ENCODE assay signal across 11 mouse cellular contexts in genomic region chr3:104669856-104670182, GRCm38 (mm10). TPM values are rescaled to one million over a fixed set of nuclear protein-coding genes. Genes with fewer than 3 reads are reported as not detected.
A peak's percentile ranks its signal among the peaks of the same experiment; 100 is the strongest.
DNase-seq lines count a peak whose midpoint lies in the region; ATAC-seq and TF ChIP-seq lines count a peak whose summit lies in the region.
"Had no signal": no experiment of that assay in that cellular context is flagged by ENCODE, and none has a peak within 500 bp of the region (broad histone marks: within the 10 kb centered on the region; RNA-seq: fewer than 3 reads in every experiment).

No protein-coding gene starts in this region.

- no peak overlapping the region for H3K9ac ChIP-seq in kidney, embryonic 15.5 days
- peak overlapping the region; percentile 69 for H3K9ac ChIP-seq in liver, embryonic 13.5 days
- H3K9ac ChIP-seq: hindbrain, embryonic 15.5 days; lung, embryonic 14.5 days had no signal

- WGBS in kidney, embryonic 15.5 days, result 52% methylated on average over 1 of the region's 1 CpGs
- WGBS in liver, embryonic 13.5 days (ENCODE audit: insufficient replicate concordance), result 61% methylated on average over 1 of the region's 1 CpGs

- ATAC-seq in kidney, embryonic 15.5 days (replicated peaks; ENCODE audit: low FRiP score), result no peak
- ATAC-seq in G1E (ENCODE audit: extremely low read depth, insufficient number of reproducible peaks, low FRiP score, poor library complexity, severe bottlenecking), result no peak
- peak; percentile 8; the same call in 1 of the 2 replicates for ATAC-seq in liver, embryonic 13.5 days (ENCODE audit: low read depth)

- no peaks in the 10 kb centered on the region for H3K9me3 ChIP-seq in kidney, embryonic 15.5 days (replicated peaks)
- no peaks in the 10 kb centered on the region for H3K9me3 ChIP-seq in G1E (replicated peaks)
- no peaks in the 10 kb centered on the region for H3K9me3 ChIP-seq in liver, embryonic 13.5 days (replicated peaks)
- H3K9me3 ChIP-seq: hindbrain, embryonic 15.5 days had no signal

- no peak for TF ChIP-seq CTCF in G1E (IDR thresholded peaks at IDR 0.05; ENCODE audit: low read depth, low read length)

- no peak overlapping the region for H3K4me3 ChIP-seq in kidney, embryonic 15.5 days (replicated peaks)
- H3K4me3 ChIP-seq in G1E (ENCODE audit: low read depth, low read length), result peak overlapping the region; percentile 31; the same call in 1 of the 2 replicates
- no peak overlapping the region for H3K4me3 ChIP-seq in liver, embryonic 13.5 days (replicated peaks)
- H3K4me3 ChIP-seq: hindbrain, embryonic 15.5 days had no signal

- H3K4me2 ChIP-seq in kidney, embryonic 15.5 days, result no peak overlapping the region
- H3K4me2 ChIP-seq in liver, embryonic 13.5 days, result peak overlapping the region; percentile 42
- H3K4me2 ChIP-seq: hindbrain, embryonic 15.5 days; lung, embryonic 14.5 days had no signal

- intact Hi-C loops in left cerebral cortex, postnatal 4 days (cut with DNase I), result loop anchor here (10.0 kb wide), 1 partner anchor 125 kb away; no protein-coding TSS in a partner anchor

- DNase-seq in kidney, postnatal 25 days, result no peak
- no peak for DNase-seq in G1E (ENCODE audit: low spot score)
- peak; percentile 72 for DNase-seq in Muller cell, postnatal 12 days (ENCODE audit: inconsistent ontology term)
- DNase-seq in liver, embryonic 13.5 days, result no peak
- DNase-seq in testis, postnatal 10 days (ENCODE audit: low spot score), result no peak
- DNase-seq in left cerebral cortex, postnatal 4 days, result no peak
- DNase-seq: cerebellum, adult 9-10 months; gastrocnemius, postnatal 14 days; lung, embryonic 14.5 days had no signal

- H3K36me3 ChIP-seq in kidney, embryonic 15.5 days, result no peaks in the 10 kb centered on the region
- H3K36me3 ChIP-seq in G1E (replicated peaks), result no peaks in the 10 kb centered on the region
- no peaks in the 10 kb centered on the region for H3K36me3 ChIP-seq in liver, embryonic 13.5 days
- H3K36me3 ChIP-seq: hindbrain, embryonic 15.5 days had no signal

- H3K4me1 ChIP-seq in kidney, embryonic 15.5 days, result peaks cover 52% of the 10 kb centered on the region
- H3K4me1 ChIP-seq in G1E (ENCODE audit: insufficient read depth, low read depth, low read length), result peaks cover 62% of the 10 kb centered on the region
- H3K4me1 ChIP-seq in liver, embryonic 13.5 days (replicated peaks), result peaks cover 78% of the 10 kb centered on the region

- H3K27me3 ChIP-seq in kidney, embryonic 15.5 days, result no peaks in the 10 kb centered on the region
- no peaks in the 10 kb centered on the region for H3K27me3 ChIP-seq in G1E (ENCODE audit: insufficient read depth, low read length)
- H3K27me3 ChIP-seq in liver, embryonic 13.5 days, result no peaks in the 10 kb centered on the region
- H3K27me3 ChIP-seq: hindbrain, embryonic 15.5 days had no signal

- H3K27ac ChIP-seq in kidney, embryonic 15.5 days, result peak overlapping the region; percentile 68
- H3K27ac ChIP-seq in liver, embryonic 13.5 days, result peak overlapping the region; percentile 98
- H3K27ac ChIP-seq: hindbrain, embryonic 15.5 days had no signal

RNA-seq across cellular contexts. Expression of gene Slc16a1, which starts 31.4 kb away (rescaled TPM):
- polyA plus RNA-seq in kidney, embryonic 15.5 days (2015; fragmentation: Nextera tagmentation; extraction: Ambion mirVana), result 47.9 and 48.5 TPM in 2 replicates
- total RNA-seq in G1E (2014; fragmentation: Nextera tagmentation) (32.1 and 75.1 TPM in 2 replicates), G1E (2017) (49.8 and 52.7 TPM in 2 replicates)
- polyA plus RNA-seq in G1E (2012), result 62.5 and 76.5 TPM in 2 replicates
- 81.9 and 106 TPM in 2 replicates for polyA plus RNA-seq in liver, embryonic 13.5 days (2015; fragmentation: Nextera tagmentation; extraction: Ambion mirVana)
- 10 to 100 TPM; 45.4 to 48.5 TPM for total RNA-seq in left cerebral cortex, postnatal 4 days (2021)
